Mouse (Mus musculus): Measurements from ENCODE around the gene Sgce.

GRCm38 (mm10) chr6:4746036-4746695 lies 841 bp downstream of the Sgce start:
- TF ChIP-seq CTCF (IDR thresholded peaks at IDR 0.05; ENCODE audit: borderline replicate concordance, extremely low read depth, insufficient read depth, insufficient read length) (no peak), POLR2A (IDR thresholded peaks at IDR 0.05; ENCODE audit: borderline replicate concordance, extremely low read depth, insufficient read depth, insufficient read length, poor library complexity, severe bottlenecking) (no peak)

Measured in brain, embryonic 14.5 days (tissue).